Mouse (Mus musculus) cerebellum, adult 8-10 months (tissue): ENCODE data around the gene L3mbtl4.

ENCODE experiments used
- DNase-seq: peaks from one replicate; pipeline ENCODE4 v3.0.0; 2022

L3mbtl4 gene

DNA sequence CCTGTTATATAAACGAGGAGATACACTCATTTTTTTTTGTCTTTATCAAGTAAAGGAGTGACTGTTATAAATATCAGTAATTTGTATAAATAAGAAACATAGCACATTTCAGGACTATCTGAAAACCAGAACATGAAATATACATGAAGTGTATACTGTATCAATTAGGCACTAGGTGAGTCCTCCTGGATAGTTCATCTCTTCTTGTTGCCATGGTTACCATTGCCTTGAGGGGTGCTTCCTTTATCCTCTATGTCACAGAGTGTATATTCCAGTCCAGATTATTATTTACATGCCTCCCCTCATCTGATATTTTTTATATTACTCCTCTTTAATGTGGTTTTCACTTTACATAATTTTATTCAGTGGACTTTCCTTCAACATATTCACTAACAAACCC, 392.9 kb downstream of the L3mbtl4 start:
- DNase-seq, result no peak

DNA sequence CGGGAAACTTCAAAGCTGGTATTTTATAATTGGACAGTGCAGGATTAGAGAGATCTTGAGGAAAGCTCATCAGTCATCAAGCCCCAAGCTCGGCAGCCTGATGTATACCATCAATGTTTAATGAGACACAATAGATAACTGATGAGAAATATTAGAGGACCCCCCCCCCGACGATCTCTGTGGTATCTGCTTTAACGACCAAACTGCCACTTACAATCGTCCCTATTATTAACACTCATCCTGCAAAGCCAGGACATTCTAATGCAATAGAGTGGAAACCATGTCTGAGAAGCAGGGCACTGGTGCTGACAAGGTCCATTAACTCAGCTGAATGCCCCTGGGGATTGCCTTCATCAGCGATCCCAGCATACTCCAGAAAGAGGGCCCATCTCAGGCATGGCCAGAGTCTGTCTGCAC, 398.5 kb downstream of the L3mbtl4 start:
- no peak for DNase-seq

DNA sequence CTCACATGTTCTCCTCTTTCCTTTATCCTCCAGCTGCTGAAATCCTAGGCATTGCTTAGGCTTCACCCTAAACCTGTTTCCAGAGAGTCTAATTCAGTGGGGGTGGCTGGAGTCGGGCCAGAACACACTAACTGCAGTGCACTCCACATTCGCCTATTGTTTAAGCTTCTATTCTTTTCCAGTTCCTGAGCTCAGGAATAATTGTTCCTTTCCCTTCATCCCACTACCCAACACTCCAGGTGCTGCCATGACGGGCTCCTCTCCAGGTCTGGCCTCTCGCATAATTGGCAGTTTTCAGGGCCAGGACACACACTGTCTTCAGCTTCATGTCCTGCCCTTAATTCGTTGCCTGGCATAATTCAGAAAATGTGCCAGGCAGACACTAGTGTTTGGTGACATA, 437.1 kb downstream of the L3mbtl4 start:
- no peak for DNase-seq

- DNase-seq, result no peak
Measured at GRCm38 (mm10) chr17:68711350-68711749, 437.8 kb downstream of the L3mbtl4 start.

DNA sequence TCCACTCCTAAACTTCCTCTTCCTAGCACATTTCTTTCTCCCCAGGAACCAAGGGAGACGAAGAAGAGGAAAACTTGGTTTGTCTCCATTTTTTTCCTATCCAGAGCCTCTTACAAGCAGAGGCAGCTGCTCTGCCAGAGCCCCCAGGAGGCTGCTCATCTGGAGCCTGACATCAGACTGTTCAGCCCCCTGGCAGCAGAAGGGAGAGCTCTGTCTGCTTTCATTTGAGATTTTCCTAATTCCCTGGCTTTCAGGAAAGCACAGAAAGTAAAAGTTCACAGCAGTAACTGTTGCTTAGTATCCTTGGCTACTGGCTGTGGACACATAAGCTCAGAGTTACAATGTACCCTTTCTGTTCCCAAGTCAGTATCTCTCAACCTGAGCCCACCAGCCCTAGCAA, 474.7 kb downstream of the L3mbtl4 start:
- DNase-seq, result no peak

DNA sequence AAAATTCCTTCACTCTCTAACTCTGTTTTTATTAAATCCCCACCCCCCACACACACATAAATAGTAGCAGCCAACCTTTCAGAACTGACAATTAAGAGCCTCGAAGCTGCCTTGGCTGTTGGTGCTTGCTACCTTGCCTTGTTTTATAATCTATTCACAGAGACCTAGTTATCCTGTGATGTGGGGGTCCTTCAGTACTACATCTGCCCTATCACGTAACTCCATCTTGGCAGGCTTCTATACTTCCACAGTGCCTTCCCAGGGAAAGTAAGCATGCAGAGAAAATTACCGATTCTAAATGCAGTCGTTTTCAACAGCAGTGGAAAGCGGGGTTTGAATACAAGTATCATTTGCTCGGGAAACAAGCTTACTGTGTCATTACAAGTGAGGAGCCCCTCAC, 476.9 kb downstream of the L3mbtl4 start:
- no peak for DNase-seq

GRCm38 (mm10) chr17:68753112-68753511, 479.5 kb downstream of the L3mbtl4 start:
- DNase-seq, result peak; percentile 18

DNA sequence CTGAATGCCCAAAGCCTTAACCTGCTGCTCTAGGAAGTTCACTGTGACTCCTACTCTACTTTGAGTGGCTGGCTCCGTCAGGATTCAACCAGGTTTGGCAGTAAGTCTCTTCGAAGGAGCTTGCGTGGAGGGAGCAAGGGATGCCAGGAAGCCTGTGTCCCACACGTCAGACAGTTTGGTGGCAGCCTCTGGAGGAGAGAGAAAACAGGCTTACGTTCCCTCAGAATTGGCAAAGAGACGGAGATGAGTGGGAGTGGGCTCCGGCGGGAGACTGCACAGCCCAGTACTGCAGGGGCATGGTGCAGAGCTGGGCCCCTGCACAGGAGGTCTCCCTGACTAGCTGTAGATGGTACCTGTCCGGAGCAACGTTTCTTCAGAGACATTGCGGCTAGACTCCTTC, 481.2 kb downstream of the L3mbtl4 start:
- no peak for DNase-seq

DNA sequence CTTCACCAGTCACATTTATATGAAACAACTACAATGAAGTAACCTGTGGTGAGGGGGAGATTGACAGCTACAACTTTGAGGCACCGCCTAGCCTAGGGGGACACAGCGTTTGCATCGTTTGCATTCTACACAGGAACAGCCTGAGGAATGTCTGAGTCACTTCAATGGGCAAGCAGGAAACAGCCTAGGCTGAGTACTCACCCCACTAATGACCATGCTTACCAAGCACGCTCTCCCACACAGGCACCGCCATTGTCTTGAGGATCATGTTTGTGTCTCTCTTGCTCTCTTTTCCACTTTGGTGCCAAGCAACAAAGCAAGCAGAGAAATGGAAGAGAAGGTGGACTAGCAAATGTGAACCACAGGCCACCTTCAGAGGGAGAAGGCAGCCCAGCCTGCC, 484.8 kb downstream of the L3mbtl4 start:
- no peak for DNase-seq

- no peak for DNase-seq
Measured at GRCm38 (mm10) chr17:68758936-68759335, 485.3 kb downstream of the L3mbtl4 start.

DNA sequence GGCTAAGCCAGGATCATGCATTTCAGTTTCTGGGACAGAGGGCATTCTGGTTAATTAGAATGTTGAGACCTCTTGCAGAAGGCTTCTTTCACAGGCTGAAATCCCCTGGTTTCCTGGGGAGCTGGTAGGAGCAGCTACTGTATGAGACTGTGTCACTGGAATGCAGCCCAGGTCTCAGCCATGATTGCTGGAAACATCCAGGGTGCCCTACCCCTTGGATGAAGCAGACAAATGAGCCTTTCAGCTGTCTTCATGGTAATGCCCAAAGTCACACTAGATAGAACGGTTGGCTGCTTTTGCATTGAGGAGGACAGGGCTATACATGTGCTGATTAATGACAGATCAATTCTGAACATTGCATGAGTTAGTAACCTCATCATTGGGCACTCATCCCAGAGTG, 486.4 kb downstream of the L3mbtl4 start:
- DNase-seq, result no peak

DNA sequence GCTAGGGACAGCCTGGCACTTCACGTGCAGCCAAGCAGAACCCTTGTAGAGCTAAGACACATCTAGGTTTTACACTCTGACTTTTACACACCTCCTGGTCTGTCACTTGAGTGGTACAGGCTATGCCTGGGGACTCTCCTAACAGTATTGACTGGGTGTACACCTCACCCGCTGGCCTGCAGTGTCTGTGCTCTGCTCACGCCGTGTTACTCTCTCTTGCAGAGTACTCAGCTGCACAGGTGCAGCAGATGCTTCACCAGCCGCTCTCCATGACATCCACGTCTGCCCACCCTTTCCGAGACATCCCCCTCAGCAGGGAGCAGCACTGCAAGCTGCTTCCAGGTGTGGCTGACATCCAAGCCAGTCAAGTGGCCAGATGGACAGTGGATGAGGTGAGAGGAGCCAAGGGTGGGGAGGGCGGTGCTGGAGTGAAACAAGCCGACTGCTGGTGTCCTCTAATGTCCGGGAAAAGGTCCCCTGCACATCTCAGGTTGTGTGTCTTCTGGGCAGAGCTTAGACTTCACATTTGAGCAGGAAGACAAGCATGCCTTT, 490.8 kb downstream of the L3mbtl4 start:
- peak; percentile 21 for DNase-seq

DNA sequence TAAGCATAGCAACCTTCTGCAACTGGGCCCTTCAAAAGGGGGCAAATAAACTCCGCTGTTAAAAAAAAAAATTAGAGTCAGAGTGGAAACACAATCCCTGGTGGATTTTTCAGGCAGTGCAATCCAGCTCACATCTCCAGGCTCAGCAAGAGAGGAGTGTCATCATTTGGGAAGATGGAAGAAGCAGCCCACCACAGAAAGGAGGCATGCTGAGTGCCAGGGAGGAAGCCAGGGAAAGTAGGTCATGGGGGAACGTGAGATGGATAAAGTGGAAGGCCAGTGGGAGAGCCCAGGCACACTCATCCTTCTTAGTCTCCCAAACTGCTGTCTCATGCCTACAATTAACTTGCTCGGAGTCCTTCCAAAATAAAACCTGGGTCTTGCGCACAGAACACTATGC, 496.0 kb downstream of the L3mbtl4 start:
- no peak for DNase-seq

DNA sequence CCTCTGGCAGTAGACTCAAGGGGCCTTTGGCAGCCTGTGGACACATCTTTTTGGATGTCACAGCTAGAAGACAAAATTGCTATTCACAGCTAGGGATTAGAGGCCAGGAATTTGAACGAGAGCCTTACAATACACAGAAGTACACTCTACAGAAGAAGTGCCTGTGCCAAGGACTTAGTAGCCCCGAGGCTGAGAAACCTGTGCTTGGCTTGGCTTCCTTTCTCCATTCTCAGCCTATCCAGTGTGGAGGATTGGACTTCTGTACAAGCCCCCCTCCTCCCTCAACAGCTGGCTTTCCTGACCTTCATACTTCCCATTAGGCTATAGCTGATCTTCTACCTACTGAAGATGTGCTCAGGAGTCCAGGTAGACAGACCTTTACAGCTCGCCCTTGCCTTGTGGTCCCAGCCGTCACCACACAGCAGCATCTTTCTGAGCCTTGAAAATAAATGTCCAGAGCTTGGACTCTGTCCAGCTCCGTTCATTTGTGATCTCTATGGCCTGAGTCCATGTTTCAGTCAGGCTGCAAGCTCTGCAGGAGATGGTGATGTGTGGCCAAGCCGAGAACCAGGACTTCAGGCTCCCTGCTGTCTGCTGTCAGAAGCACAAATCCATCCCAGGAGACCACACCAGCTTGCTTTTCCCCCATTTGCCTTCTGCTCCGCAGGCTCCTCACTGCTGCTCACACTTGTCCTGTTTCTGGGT, 497.6 kb downstream of the L3mbtl4 start:
- no peak for DNase-seq

DNA sequence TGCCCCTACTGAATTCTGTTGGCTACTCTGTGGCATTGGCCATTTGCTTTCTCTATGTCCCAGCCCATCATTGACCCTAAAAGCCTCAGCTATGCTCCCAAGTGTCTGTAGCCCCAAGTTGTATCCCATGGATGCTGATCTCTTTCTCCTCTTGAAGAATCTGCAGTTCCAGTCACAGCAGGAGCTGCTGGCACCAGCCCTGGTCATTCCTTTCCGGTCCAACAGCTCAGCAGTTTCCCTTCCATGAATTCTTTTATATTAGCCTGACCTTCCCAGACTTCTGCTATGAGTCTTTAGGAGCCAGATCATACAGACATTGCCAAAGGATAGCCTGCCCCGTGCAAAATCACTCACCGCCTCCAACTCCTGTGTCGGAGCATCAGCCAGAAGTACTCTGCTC, 520.1 kb downstream of the L3mbtl4 start:
- DNase-seq, result no peak

DNA sequence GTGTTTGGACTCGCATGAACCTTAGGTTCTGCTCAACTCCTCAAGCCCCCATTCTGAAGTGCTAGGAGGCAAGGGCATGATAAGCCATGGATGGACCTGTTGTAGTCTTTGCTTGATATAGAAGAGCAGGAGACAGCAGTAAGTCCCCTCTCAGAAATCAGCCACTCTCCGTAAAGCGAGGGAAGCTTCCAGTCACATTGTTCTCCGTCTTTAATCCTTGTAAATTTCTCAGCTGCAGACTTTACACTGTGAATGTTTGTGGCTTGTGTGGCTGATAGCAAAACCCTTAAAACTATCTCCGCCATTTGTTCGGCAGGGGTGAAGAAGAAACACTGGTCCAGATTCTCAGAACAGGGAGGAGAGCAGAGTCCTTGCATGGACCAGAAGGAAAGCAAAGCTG, 552.7 kb downstream of the L3mbtl4 start, which contains the start of gene Tmem200c:
Gene Tmem200c, plus strand, starts transcription at position 301 of the 400 bp plus-strand sequence.
- no peak for DNase-seq
